Mouse (Mus musculus): ENCODE data around the gene Gp1bb.

Gp1bb gene

GRCm38 (mm10) chr16:18604267-18604701 is 17.9 kb downstream of the Gp1bb start:
- DNase-seq (ENCODE audit: low spot score in 2 of 2): no peak

- no peak for DNase-seq (ENCODE audit: low spot score in 2 of 2)
Observed at GRCm38 (mm10) chr16:18601447-18601846, 20.8 kb downstream of the Gp1bb start.

DNA sequence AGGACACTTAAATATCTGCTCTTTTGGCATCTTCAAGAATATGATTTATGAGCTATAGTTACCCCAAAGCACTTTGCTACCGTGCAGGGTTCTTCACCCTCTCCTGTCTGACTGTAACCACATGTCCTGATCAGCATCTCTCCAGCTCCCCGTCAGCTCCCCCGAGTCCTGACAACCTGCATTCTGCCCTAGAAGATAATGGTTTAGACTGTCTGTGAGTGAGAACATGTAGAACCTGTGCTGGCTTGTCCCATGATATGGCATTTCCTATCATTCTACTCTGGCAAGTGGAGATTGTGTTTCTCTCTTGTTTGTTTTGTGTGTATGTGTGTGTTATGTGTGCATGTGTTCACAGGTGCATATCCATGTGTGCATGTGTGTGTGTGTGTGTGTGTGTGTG is 24.2 kb downstream of the Gp1bb start:
- no peak for DNase-seq (ENCODE audit: low spot score in 2 of 2)

GRCm38 (mm10) chr16:18596255-18596654 is 25.9 kb downstream of the Gp1bb start:
- no peak for DNase-seq (ENCODE audit: low spot score in 2 of 2)

- DNase-seq (ENCODE audit: low spot score in 2 of 2): no peak
Observed at GRCm38 (mm10) chr16:18593930-18594329, 28.3 kb downstream of the Gp1bb start.

GRCm38 (mm10) chr16:18591047-18592018 is 30.9 kb downstream of the Gp1bb start:
- no peak for DNase-seq (ENCODE audit: low spot score in 2 of 2)

GRCm38 (mm10) chr16:18589804-18590790 is 32.1 kb downstream of the Gp1bb start, which contains the start of gene Tbx1:
Gene Tbx1 (minus strand): TSS chr16:18590671.
- DNase-seq (ENCODE audit: low spot score in 2 of 2): peak in 1 of 2 experiments; percentile 18

DNA sequence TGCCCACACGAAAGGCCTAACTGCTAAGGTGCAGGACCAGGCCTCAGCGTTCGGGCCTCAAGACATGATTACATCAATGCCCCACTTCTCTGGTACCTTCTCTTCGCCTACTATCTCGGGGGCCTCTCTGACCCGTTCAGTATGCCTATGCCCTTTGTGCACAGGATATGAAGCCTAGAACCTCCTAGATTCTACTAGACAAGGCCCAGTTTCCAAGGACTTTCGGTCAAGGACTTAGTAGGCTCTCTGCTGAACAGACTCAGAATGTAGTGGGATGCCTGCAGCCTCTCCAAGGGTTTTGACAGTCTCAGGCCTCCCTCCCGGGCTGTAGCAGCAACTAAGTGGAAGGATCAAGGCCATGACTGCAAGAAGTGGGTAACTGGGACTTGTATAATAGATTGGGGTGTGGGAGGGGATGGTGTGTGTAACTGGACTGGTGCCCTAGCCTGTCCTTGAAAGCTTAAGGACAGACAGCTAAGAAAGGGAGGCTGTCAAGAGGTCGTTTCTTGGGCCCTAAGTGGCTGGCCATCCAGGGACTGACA is 33.1 kb downstream of the Gp1bb start:
- no peak for DNase-seq (ENCODE audit: low spot score in 2 of 2)

- DNase-seq (ENCODE audit: low spot score in 2 of 2): no peak
Observed at GRCm38 (mm10) chr16:18588738-18589055, 33.5 kb downstream of the Gp1bb start.

GRCm38 (mm10) chr16:18587847-18588737 is 34.1 kb downstream of the Gp1bb start:
- DNase-seq (ENCODE audit: low spot score in 2 of 2): no peak

GRCm38 (mm10) chr16:18586906-18587546 is 35.2 kb downstream of the Gp1bb start:
- no peak for DNase-seq (ENCODE audit: low spot score in 2 of 2)

DNA sequence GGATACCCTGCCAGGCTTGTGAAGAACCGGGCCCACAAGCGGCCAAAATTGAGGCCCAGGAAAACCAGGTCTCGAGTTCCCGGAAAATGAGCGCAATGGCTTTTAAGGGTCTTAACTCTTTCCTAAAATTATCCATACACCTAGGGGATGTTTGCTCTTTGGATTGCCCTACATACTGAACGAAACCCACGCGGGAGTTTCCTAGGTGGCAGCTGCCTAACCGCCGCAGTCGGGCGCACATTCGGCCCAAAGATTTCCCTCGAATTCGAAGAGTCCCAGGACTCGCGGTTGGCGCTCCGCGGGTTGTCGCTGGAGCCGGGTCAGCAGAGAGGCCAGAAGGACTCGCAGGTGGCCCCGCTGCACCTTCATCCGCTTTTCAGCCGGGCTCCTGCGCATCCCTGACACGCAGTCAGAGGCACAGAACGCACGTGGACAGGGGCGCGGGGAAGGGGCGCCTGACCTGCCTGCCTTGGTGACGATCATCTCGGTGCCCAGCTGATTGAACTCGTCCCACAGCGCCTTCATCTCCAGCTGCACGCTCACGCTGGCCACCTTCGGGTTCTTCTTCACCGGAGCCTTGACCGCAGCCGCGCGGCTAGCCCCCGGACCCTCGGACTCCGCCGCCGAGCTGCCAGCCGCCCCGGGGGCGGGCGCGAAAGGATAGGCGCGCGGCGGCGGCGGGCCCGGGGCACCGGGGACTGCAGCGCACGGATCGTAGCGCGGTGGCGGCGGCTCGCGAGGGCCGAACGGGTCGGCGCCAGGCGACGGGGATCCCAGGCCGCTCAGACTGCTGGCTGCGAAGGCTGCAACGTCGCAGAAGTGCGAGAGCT is 35.9 kb downstream of the Gp1bb start:
- DNase-seq (ENCODE audit: low spot score in 2 of 2): no peak

DNA sequence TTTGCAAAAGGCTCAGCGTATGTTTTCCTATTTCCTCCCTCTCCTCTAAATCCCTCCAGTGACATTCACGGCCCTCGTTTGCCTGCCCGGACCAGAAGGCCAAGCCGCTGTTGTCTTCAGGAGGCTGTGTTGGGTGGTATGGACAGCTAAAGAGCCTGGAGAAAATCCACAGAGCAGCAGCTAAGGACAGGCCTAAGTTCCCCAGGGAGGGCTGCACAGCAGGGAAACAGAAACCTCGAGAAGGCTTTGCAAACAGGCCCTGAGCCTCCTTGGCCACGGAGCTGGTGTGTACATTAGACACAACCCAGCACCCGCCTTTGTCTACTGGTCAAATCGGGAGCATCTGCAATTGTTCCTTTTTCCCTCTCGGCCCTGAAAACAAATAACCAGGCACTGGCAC is 36.5 kb downstream of the Gp1bb start:
- no peak for DNase-seq (ENCODE audit: low spot score in 2 of 2)

- DNase-seq (ENCODE audit: low spot score in 2 of 2): no peak
Observed at GRCm38 (mm10) chr16:18584901-18585510, 37.2 kb downstream of the Gp1bb start.

- no peak for DNase-seq (ENCODE audit: low spot score in 2 of 2)
Observed at GRCm38 (mm10) chr16:18583673-18584357, 38.4 kb downstream of the Gp1bb start.

- DNase-seq (ENCODE audit: low spot score in 2 of 2): no peak
Observed at GRCm38 (mm10) chr16:18583169-18583568, 39.0 kb downstream of the Gp1bb start.

DNA sequence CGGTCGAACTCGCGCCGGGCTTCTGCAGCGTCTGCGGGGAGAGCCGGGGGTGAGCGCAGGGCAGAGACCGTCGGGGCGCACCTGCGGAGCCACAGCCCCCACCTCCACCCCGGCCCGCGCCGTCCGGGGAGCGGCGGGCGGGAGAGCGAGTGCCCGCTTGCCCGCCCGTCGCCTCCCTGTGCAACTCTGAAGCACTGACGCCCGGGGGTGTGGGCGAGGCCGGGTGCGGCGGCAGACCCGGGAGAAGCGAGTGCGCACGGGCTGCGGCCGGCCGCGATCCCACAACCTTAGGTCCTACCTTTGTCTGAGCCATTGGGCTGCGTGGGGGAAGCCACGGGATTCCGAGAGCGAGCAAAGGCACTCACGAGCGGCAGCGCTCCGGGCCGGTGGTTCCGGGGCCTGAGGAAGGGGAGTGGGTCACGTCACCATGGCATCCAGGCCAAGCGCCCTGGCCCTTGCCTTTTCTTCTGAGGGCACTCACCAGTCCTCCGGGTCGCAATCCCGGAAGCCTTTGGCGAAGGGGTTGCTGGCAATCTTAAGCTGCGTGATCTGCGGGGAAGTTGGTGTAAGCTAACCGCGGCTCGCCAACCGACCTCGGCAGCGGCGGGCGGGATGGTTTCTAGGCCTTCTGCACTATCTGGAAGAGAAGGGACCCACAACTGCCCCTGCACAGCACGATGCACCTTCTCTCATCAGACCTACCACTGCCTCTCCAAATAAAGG is 39.6 kb downstream of the Gp1bb start:
- DNase-seq (ENCODE audit: low spot score in 2 of 2): no peak

Measured in natural killer cell, adult 2 months (primary cell).